Mouse (Mus musculus) cerebral cortex, adult 2 months (tissue): ENCODE measurements around the gene Slc10a4.

Experiments
- WGBS: fragments of 180-500 bp; shearing (Covaris S2); methylation state at CpG from one replicate; pipeline ENCODE4 v1.1.7; 2018; 5-methylcytosine and 5-hydroxymethylcytosine counted together

Gene Slc10a4

GRCm38 (mm10) chr5:73014745-73015144 is 8.1 kb downstream of the Slc10a4 start:
- WGBS, result 71% methylated on average over 9 of the region's 9 CpGs

- 94% methylated on average over 13 of the region's 13 CpGs for WGBS
Measured at GRCm38 (mm10) chr5:73023801-73024200, 17.1 kb downstream of the Slc10a4 start.

DNA sequence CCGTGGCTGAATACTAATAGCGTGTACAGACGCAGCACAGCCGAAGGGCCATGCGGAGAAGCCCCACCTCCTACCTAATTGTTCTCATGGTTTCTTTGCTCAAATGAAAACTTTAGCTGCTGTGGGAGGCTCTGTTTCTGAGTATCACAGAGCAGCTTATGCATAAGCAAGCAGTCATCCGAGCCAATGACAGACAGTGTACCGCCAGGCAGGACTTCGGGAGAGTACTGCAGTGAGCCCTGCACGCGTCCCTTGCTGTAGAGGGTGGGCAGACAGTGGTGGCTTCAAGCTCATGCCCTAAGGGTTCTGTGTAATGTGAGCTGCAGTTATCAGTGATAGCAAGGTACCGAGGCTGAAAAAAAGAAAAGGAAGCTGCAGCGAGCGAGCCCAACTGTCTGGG is 22.0 kb downstream of the Slc10a4 start:
- WGBS, result 84% methylated on average over 13 of the region's 13 CpGs

DNA sequence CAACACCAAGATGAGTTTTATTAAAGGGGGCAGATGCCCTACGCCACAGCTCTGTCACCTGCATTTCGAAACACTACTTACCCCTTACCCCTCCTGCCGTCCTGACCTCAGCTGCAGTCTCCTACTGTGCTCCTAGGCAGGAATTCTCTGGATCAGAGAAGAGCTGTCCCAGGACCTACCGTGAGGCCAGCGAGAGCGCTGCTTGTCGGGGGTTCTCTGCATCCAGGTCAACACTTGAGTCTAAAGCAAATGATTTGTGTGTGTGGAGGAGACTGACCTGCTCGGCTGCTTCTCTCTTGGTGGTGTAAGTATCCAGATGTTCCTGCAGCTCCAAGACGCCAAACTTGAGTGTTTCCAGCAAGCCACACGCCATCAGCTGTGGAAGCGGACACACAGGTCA is 25.8 kb downstream of the Slc10a4 start:
- WGBS, result 90% methylated on average over 11 of the region's 11 CpGs

- WGBS, result 97% methylated on average over 2 of the region's 2 CpGs
Measured at GRCm38 (mm10) chr5:73044055-73044454, 37.4 kb downstream of the Slc10a4 start.

GRCm38 (mm10) chr5:73047651-73048245 is 41.1 kb downstream of the Slc10a4 start:
- WGBS, result 88% methylated on average over 7 of the region's 7 CpGs

DNA sequence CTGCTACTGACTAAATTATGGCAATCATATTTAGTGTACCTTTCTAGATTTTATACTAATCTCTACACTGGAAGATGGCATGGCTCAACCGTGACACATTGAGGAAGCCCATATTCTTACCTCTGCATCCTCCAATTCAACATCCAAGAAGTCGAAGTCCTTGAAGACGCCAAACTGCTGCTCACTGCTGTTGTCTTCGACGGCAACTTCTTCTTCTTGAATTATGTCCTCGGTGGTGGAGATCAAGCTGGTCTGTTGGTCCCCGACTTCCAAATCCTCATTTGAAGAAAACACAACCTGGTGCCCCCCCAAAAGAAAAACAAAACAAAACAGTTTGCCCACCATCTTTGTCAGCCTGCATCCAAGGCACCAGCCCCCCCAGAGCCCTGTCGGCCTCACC is 47.2 kb downstream of the Slc10a4 start:
- 97% methylated on average over 8 of the region's 8 CpGs for WGBS

DNA sequence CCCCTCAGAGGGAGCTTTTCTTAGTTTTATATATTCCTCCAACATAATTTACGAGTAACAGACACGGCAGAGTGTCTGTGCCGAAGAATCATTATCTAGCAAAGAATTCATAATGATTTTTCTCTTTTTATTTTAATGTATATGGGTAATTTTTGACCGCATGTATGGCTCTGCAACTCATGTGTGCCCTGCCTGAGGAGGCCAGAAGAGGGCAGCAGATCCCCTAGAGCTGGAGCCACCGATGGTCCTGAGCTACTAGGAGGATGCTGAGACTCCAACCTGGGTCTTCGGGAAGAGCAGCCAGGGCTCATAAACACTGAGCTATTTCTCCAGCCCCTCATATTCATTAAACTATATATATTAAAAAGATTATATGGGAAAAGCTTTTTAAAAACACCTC is 49.8 kb downstream of the Slc10a4 start:
- 91% methylated on average over 6 of the region's 6 CpGs for WGBS

GRCm38 (mm10) chr5:73056937-73057336 is 50.3 kb downstream of the Slc10a4 start:
- WGBS, result 72% methylated on average over 5 of the region's 5 CpGs

DNA sequence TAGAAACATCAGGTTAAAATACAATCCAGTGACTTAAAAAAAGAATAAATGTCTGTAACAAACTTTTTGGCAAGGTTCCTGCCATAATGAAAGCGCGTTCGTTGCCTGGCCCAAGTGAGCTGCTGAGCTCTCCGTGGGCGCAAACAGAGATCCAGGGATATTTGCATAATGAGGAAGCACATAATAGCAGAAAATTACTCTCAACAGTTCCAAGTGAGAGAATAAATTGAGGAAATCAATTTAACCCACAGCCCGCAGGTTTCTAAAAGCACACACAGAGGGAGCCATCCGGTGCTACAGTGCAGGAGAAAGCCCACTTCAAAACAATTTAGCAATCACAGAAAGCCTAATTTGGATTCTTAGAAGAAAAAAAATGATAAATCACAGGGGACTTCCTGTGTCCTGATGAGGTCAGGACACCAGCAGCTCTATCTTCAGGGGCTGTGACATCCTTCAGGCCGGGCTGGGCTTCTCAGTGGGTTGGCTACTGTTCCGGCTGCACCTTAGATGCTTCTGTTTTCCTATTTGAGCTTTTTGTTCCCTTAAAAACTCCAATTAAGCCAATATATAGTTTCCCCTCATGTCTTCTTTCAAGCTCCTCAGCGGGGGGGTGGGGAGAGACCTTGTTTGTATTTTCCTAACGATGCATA is 54.9 kb downstream of the Slc10a4 start:
- 42% methylated on average over 11 of the region's 11 CpGs for WGBS
